Mouse (Mus musculus) kidney, adult 8-10 months (tissue): Measurements from ENCODE around the gene Rai1.
A peak's percentile ranks its signal among the peaks of the same experiment; 100 is the strongest.

Source experiments
- DNase-seq, 2 experiments: peaks; one replicate each; pipeline ENCODE4 v3.0.0; 2022

The Rai1 gene

DNA sequence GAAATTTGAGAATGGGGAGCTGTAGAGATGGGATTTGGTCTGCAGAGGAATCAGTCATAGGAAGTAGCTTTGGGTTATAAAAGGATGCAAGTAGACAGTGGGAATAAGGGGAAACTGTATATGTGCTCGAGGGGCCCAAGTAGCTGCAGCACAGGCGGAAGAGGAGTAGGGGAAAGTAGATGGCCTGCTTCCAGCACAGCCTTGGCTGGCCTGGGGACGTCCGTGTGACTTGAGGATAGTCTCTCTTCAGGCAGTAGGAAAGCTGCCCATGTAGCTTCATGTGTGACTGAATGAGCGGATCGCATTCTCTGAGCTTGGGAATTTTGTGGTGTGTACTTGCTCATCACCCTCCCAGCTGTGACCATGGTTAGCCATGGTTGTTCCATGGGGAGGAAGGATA, 59.6 kb downstream of the Rai1 start:
- DNase-seq = no peak

DNA sequence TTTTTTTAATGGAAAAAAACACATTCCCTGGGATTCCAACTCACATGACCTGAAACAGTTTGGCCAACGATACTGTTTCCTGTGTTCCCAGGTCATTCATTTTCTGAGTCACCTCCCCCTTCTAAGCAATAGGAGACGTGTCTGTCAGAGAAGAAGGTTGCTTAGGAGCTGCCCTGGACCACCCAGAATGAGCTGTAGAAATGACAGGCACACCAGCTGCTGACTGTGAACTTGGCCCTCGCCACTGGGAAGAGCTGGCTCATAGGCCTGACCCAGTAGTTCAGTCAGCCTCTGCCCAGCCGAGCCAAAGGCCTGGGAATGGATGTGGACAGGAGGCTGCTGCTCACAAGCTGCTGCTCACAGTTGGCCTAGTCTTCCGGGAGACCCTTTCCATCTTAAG, 60.3 kb downstream of the Rai1 start:
- DNase-seq = no peak

DNA sequence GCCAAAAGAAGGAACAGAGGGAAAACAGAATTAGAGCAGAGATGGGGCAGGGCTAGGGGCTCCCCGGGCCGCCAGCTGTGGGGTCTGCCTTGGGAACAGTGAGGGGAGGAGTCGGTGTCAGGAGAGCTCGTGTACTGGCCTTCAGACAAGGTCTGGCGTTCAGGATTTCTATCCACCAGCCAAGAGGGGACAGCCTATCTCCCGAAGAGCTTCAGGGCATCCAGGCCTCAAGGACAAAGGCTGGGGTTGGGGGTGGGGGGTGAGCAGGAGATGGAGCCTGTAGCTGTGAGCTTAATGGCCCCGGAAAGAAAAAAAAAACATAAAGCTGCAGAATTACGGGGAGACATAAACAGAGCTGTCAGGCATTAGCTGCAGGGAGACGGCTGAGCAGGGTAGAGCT, 64.0 kb downstream of the Rai1 start:
- DNase-seq = no peak

DNA sequence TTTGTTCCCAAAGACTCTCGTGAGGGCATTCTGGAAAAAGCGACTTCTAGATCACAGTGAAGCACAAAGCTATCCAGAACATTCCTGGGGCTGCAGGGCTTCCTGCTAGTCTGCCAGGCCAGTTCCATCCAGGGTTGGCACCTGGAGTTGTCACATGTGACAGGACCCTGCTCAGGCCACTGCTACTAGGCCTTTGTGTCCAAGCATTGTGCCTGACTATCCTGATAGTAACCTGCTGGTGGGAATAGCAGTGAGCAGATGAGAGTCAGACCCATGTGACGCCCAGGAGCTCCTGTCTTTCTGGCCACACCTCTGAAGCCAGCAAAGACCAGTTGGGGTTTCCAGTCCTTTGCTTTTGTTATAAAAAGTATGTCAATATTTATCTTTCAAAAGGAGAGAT, 67.3 kb downstream of the Rai1 start:
- DNase-seq = no peak

DNA sequence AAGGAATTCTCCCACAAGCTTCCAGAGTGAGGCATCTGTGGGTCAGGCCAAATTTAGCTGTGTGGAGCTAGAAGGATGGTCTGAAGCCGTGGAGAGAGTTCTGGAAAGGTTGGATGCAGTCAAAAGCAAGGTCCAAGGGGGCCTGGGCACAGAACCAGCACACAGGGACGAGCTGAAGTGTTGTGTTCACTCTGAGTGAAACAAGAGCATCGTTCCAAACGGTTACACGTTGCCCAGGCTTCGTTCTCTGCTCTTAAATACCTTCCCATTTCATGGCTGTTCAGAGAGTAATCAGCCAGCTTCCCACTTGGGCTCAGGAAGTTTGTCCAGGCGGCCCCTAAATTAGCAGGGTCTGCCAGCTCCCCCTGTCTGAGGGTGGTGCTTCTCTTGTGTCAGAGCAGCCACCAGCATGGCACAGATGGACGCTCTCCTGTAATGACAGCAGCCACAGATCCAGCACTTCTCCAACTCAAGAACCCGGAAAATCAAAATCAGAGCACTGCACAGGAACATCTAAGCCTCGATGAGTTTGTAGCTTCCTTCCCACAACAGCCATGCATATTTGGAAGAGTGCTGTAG, 68.9 kb downstream of the Rai1 start:
- DNase-seq = no peak

DNA sequence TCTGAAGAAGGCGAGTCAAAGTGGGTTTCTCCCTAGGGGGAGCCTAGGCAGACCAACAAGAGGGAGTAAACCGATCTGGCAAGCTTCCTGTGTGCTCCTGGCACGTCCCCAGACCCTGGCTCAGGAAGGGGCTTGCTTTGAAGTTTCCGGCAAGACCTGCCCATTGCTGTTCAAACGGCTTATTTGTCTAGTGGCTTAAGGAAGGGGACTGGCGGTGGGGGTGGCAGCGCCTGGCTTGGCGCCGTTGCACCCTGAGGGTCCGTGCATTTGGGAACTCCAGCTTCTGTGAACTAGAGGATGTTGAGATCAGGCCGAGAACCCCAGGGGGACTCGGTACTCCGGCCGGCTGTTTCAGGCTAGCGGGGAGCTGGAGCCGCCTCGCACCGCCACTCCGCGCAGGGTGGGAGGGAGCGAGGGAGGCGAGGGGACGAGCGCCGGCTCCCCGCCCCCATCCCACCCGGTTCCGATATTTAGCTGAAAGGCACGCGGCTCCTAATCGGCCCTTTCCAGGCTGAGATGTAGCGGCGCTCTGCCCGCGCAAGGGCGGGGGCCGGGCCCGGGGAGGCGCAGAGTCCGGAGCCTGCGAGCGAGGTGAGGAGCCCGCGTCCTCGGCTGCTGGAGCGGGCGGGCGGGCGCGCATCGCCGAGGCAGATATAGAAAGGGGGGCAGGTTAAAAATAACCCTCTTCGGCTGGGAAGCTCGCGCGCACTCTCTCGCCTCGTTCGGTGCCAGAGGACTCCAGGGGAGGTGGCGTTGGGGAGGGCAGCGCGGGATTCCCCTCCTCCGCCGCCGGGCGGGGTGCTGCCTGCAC, 70.8 kb downstream of the Rai1 start:
- peak; percentile 39 to 57 for DNase-seq

DNA sequence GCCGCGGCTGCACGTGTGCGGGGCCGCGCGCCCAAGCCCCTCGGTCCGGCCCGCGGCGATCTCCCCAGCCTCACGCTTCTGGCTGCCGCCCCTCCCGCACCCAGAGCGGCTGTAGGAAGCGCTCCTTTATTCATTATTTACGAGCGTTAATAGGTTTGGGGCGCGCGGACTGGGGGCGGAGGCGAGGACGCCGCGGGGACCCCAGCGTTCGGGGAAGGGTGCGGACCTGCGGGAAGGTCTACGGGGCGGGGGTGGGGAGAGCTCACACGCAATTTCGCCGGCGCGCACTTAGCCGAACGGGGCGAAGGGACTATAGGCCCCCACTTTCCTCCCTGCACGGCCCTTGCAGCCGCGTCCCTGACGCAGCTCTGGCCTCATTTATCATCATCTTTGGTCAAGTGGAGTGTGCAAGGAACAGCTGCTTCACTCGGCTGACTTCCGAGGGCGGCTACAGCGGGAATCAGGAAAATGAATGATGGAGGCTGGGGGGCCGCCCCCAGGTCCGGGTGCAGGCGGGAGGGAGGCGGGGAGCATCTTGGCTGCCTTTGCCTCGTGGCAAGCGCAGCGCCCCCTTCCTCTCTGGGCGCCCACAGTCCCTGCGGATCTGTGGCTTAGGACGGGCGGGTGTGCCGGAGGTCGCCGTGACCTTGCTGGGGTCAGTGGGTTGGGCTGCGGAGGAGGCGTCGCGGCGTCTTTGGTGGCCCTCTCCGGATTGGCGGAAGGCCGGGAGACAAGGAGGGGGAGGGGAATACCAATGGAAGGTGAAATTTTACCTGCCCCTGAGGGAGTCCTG, 71.6 kb downstream of the Rai1 start:
- DNase-seq = peak; percentile 65 to 79

DNA sequence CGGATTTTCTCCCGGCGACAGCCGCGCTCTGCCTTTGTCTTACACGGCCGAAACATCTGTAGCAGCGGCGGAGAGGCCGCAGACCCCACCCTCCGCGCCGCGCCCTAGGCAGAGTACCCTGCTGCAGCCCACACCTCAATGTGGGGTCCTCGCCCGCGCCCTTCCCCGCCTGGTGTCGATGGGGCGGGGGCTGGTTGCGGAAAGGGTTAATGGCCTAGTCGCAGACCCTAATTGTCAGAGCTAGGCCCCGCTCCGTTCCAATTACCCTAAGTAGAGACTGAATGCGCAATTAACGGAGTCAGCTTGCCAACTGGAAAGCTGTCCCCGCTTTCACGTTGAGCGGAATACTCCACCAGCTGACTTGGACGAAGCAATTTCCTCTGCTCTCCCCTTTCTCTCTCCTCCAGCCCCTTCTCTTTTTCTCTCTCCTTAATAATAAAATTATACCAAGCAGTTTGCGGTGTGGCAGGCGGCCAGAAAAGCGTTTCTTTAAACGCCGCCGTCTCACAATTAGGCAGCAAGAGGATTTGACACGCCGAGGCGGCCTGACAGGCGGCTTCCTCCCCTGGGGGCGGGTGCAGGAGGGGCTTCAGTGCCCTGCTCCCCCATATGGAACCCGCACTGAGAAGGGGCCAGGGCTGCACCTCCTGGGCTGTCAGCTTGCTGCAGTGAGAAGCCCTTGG, 72.3 kb downstream of the Rai1 start:
- peak in 1 of 2 experiments; percentile 25 for DNase-seq

DNA sequence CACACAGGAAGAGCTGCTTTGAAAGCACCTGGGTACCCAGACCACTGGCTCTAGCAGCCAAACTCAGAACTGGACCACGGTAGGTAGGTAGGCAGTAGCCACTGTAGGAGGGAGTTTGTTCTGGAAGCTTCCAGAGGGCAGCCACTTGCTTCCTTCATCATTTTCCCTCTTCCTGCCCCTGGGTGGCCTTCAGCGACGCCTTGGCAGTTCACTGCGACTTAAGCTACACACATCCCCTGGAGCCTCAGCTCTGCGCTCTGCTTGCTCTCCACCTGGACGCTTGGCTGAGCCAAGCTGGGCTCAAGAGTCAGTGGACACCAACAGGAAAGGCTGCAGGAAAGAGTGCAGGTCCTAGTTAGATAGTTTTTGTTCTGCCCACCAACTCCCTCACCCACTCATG, 73.2 kb downstream of the Rai1 start:
- DNase-seq = no peak

DNA sequence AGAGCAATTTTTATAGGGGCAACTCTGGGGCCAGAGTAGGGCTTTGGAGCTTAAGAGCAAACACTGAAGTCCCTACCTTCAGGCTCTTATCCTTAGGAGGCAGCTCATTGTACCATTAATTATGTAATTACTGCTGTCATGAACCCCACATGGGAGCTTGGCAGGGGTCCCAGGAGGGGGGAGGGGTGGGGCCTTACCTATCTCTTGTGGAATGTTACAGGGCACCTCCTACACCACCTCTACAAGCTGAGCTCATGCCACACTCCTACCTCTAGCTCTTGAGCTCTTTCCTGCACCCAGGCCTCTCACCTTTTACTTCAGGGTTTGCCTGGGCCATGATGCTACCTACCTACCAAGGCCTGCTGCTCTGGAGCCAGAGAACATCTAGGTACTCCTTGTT, 73.7 kb downstream of the Rai1 start:
- DNase-seq = peak; percentile 72 to 82

DNA sequence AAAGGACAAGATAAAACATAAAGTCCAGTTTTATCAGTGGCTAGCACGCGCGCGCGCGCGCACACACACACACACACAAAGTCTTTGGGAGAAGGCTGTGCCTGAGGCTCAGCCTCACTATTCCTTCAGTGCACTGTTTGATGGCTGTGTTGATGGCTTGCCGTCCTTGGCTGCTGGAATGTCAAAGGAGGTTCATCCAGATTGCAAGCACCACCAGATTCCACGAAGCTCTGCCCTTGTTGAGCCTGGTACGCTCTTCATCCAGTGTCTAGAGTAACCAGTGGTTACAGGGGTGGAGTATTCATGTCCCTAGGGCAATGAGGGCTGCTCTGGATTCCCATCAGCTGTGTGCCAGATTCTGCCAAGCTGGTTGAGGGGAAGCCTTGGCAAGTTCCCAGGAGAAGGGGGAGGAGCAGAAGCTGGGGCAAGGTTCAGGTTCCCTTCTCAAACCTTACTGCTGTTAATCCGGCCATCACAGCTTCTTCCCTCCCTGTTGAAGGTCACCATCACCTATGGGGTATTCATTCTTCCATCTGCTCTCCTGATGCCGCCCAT, 77.4 kb downstream of the Rai1 start:
- peak; percentile 94 for DNase-seq

DNA sequence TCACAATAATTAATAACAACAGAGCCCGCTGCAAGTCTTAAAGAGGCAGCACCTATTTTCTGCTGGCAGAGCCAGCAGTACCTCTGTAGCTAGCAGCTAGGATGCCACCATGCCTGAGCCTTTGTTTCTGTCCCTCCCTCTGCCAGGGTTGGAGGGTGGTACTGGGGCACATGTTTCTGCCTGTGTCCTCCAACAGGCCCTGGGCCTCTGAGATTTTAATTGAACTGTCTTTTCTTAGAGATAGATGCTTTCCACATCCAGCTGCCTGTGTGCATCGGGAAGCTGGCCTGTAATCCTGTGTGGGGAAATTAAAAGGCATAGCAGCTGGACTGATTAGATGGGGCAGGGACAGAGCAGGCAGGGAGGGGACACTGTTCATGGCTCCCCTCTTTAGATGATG, 77.9 kb downstream of the Rai1 start:
- DNase-seq = no peak

DNA sequence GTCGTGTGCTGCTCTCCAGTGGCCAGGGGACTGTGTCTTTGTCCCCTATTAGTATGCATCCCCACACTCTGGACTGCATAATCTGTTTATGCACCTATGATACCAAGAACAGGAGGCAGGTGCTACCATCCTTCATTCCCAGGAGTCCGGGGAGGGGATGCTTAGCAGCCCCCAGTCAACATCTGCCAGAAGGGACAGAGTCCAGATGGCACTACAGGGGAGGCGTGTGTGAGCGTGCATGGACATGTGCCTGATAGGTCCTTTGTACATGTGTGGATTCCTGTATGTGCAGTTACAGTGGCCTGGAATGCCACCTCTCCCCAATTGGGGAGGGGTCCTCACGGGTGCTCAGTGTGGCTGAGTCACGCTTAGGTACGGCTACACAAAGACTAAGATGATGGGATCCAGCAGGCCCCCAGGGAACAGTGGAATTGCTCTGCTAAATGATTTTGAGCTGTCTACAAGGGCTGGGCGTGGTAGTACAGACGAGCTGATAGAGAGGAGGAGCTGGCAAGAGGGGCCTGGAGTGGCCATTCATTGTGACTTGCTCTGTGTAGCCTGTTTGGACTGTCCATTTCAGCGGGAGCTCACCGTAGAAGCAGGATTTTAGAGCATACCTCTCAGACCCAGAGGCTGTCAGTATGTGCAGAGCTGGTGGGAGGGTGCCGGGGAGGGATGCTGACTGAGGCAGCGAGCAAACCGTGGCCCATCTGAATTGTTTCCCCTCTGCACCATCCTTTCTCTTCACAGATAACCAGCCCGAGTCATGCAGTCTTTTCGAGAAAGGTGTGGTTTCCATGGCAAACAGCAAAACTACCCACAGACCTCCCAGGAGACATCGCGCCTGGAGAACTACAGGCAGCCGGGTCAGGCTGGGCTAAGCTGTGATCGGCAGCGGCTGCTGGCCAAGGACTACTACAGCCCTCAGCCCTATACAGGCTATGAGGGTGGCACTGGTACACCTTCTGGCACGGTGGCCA, 79.8 kb downstream of the Rai1 start:
- DNase-seq = no peak

DNA sequence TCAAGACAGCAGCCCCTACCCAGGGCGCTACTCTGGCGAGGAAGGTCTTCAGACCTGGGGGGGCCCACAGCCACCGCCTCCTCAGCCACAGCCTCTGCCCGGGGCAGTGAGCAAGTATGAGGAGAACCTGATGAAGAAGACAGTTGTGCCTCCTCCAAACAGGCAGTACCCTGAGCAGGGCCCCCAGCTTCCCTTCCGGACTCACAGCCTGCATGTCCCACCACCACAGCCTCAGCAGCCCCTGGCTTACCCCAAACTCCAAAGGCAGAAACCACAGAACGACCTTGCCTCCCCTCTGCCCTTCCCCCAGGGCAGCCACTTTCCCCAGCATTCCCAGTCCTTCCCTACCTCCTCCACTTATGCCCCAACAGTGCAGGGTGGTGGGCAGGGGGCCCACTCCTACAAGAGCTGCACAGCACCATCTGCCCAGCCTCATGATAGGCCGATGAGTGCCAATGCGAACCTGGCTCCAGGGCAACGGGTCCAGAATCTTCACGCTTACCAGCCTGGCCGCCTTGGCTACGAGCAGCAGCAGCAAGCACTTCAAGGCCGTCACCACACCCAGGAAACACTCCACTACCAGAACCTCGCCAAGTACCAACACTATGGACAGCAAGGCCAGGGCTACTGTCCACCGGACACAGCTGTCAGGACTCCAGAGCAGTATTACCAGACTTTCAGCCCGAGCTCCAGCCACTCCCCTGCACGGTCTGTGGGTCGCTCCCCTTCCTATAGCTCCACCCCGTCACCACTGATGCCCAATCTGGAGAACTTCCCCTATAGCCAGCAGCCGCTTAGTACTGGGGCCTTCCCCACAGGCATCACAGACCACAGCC, 80.8 kb downstream of the Rai1 start:
- no peak for DNase-seq

DNA sequence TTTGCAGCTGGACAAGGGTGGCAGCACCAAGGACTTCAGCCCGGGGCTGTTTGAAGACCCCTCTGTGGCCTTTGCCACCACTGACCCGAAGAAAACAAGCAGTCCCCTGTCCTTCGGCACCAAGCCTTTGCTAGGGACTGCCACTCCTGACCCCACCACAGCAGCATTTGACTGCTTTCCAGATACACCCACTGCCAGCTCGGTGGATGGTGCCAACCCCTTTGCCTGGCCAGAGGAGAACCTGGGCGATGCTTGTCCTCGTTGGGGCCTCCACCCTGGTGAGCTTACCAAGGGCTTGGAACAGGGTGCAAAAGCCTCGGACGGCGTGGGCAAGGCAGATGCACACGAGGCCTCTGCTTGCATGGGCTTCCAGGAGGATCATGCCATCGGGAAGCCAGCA, 82.3 kb downstream of the Rai1 start:
- DNase-seq = no peak

DNA sequence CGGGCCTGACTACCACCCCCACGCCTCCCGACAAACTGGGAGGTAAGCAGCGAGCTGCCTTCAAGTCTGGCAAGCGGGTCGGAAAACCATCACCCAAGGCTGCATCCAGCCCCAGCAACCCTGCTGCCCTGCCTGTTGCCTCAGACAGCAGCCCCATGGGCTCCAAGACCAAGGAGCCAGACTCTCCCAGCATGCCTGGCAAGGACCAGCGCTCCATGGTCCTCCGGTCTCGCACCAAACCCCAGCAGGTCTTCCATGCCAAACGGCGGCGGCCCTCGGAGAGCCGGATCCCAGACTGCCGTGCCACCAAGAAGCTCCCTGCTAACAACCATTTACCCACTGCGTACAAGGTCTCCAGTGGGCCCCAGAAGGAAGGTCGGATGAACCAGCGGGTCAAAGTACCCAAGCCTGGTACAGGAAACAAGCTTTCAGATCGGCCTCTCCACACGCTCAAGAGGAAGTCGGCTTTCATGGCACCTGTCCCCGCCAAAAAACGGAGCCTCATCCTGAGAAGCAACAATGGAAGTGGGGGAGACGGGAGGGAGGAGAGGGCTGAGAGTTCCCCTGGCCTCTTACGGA, 83.6 kb downstream of the Rai1 start:
- no peak for DNase-seq

DNA sequence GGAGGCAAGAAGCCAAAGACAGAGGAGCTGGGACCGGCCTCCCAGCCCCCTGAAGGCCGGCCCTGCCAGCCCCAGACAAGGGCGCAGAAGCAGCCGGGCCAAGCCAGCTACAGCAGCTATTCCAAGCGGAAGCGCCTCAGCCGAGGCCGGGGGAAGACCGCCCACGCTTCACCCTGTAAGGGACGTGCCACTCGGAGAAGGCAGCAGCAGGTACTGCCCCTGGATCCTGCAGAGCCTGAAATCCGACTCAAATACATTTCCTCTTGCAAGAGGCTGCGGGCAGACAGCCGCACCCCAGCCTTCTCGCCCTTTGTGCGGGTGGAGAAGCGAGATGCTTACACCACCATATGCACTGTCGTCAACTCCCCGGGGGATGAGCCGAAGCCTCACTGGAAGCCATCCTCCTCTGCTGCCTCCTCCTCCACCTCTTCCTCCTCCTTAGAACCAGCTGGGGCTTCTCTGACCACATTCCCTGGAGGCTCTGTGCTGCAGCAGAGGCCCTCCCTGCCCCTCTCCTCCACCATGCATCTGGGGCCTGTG, 84.8 kb downstream of the Rai1 start:
- DNase-seq = no peak

DNA sequence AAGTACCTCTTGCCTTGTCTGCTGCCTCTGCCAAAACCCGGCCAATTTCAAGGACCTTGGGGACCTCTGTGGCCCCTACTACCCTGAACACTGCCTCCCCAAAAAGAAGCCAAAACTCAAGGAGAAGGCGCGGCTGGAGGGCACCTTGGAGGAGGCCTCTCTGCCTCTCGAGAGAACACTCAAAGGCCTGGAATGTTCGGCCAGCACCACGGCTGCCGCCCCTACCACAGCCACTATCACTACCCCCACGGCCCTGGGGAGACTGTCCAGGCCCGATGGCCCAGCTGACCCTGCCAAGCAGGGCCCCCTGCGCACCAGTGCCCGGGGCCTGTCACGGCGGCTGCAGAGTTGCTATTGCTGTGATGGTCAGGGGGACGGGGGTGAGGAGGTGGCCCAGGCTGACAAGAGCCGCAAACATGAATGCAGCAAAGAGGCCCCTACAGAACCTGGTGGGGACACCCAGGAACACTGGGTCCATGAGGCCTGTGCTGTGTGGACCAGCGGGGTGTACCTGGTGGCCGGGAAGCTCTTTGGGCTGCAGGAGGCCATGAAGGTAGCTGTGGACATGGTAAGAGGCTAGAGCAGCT, 85.3 kb downstream of the Rai1 start:
- DNase-seq = no peak

DNA sequence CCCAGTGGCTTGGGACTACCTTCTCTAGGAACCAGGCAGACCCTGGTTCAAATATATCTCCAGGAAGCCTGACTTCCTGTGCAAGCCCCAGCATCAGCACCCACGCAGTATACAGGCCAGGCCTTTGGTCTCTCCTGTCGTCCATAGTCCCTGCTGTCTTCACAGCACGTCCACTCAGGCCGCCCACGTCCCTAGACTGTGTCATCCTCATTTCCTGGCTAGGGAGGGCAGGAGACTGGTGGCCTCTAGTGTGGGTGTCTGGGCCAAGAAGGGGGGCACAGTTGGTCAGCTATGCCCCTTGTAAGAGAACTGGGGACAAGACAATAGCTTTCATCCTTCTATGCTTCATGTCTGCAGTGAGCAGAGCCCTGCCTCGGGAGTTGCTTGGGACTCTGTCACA, 87.7 kb downstream of the Rai1 start:
- no peak for DNase-seq

DNA sequence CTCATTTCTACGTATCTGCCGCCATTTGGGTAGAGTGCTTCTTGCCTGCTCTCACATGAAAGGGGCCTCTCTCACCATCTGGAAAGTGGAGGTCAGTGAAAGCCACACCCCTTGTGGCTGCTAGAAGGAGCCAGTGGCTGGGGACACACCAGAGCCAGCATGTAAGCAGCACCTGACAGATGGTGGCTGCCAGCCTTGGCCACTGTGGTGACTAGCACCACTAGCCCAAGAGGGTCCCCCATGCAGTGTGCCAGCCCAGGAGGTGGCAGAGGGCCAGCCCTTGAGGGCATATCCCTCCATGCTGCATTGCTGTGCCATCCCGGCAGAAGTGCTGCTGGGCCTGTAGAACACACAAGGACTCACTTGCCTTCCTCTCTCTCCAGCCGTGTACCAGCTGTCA, 88.7 kb downstream of the Rai1 start:
- DNase-seq = no peak
